Mouse (Mus musculus): ENCODE measurements around the gene Pkmyt1. TPM values are rescaled to one million over a fixed set of nuclear protein-coding genes. Genes with fewer than 3 reads are reported as not detected.

The Pkmyt1 gene
- polyA plus RNA-seq, 1 experiment: 15.7 TPM

Other genes with a start within 250 kb of the Pkmyt1 start
- gene Vmn2r117, start 246.6 kb upstream of the Pkmyt1 start, polyA plus RNA-seq (2012; rRNA removed): not detected in 2 replicates
- gene Zfp213, start 162.1 kb upstream of the Pkmyt1 start, polyA plus RNA-seq (2012; rRNA removed): 19.7 and 20.4 TPM in 2 replicates
- 27.0 and 36.2 TPM in 2 replicates for gene Zfp13, start 126.8 kb upstream of the Pkmyt1 start, polyA plus RNA-seq (2012; rRNA removed)
- gene Zscan10, start 125.5 kb upstream of the Pkmyt1 start, polyA plus RNA-seq (2012; rRNA removed): 0.05 TPM in 1 of 2 replicates, not detected in the other
- gene Mmp25, start 81.1 kb upstream of the Pkmyt1 start, polyA plus RNA-seq (2012; rRNA removed): 0.30 and 0.32 TPM in 2 replicates
- 1.7 TPM in 2 replicates for gene Bicdl2, start 65.8 kb upstream of the Pkmyt1 start, polyA plus RNA-seq (2012; rRNA removed)
- gene Hcfc1r1, start 52.7 kb upstream of the Pkmyt1 start, polyA plus RNA-seq (2012; rRNA removed): 326 and 359 TPM in 2 replicates
- 15.7 and 21.4 TPM in 2 replicates for gene Thoc6, start 52.5 kb upstream of the Pkmyt1 start, polyA plus RNA-seq (2012; rRNA removed)
- gene Tnfrsf12a, start 48.9 kb upstream of the Pkmyt1 start, polyA plus RNA-seq (2012; rRNA removed): 17.6 and 20.9 TPM in 2 replicates
- 1.9 and 2.0 TPM in 2 replicates for gene Cldn6, start 47.1 kb upstream of the Pkmyt1 start, polyA plus RNA-seq (2012; rRNA removed)
- gene Cldn9, start 42.3 kb upstream of the Pkmyt1 start, polyA plus RNA-seq (2012; rRNA removed): 0.99 and 1.7 TPM in 2 replicates
- gene 1520401A03Rik, start 3.6 kb upstream of the Pkmyt1 start, polyA plus RNA-seq (2012; rRNA removed): 0.16 and 0.28 TPM in 2 replicates
- gene Paqr4, start 14.5 kb downstream of the Pkmyt1 start, polyA plus RNA-seq (2012; rRNA removed): 27.7 and 28.9 TPM in 2 replicates
- gene Kremen2, start 19.5 kb downstream of the Pkmyt1 start, polyA plus RNA-seq (2012; rRNA removed): 0.43 and 0.57 TPM in 2 replicates
- gene Flywch1, start 45.3 kb downstream of the Pkmyt1 start, polyA plus RNA-seq (2012; rRNA removed): 52.1 and 54.6 TPM in 2 replicates
- gene Flywch2, start 59.7 kb downstream of the Pkmyt1 start, polyA plus RNA-seq (2012; rRNA removed): 14.1 and 15.4 TPM in 2 replicates
- gene Srrm2, start 64.2 kb downstream of the Pkmyt1 start, polyA plus RNA-seq (2012; rRNA removed): 381 and 457 TPM in 2 replicates
- gene Elob, start 102.8 kb downstream of the Pkmyt1 start, polyA plus RNA-seq (2012; rRNA removed): 689 and 774 TPM in 2 replicates
- gene Prss33, start 109.7 kb downstream of the Pkmyt1 start, polyA plus RNA-seq (2012; rRNA removed): 3.5 and 5.6 TPM in 2 replicates
- gene Prss32, start 117.5 kb downstream of the Pkmyt1 start, polyA plus RNA-seq (2012; rRNA removed): 0.19 TPM in 1 of 2 replicates, not detected in the other
- 0.77 and 1.0 TPM in 2 replicates for gene Prss41, start 117.8 kb downstream of the Pkmyt1 start, polyA plus RNA-seq (2012; rRNA removed)
- gene Prss21, start 141.7 kb downstream of the Pkmyt1 start, polyA plus RNA-seq (2012; rRNA removed): 0.18 and 0.76 TPM in 2 replicates
- not detected in 2 replicates for gene Dcpp1, start 154.5 kb downstream of the Pkmyt1 start, polyA plus RNA-seq (2012; rRNA removed)
- not detected in 2 replicates for gene Dcpp2, start 154.5 kb downstream of the Pkmyt1 start, polyA plus RNA-seq (2012; rRNA removed)
- gene Dcpp3, start 191.1 kb downstream of the Pkmyt1 start, polyA plus RNA-seq (2012; rRNA removed): not detected in 2 replicates
- not detected in 2 replicates for gene Sbp, start 215.3 kb downstream of the Pkmyt1 start, polyA plus RNA-seq (2012; rRNA removed)
- gene Sbpl, start 228.9 kb downstream of the Pkmyt1 start, polyA plus RNA-seq (2012; rRNA removed): not detected in 2 replicates